Comparison of ENCODE assay signal across 8 mouse cellular contexts in genomic region chr3:85195068-85195481, GRCm38 (mm10).
DNase-seq lines count a peak whose midpoint lies in the region; ATAC-seq and TF ChIP-seq lines count a peak whose summit lies in the region.

No protein-coding gene starts in this region.

- H3K4me1 ChIP-seq in ES-Bruce4 (ENCODE audit: control insufficient read depth, insufficient read depth, low read length), result no peaks in the 10 kb centered on the region
- no peaks in the 10 kb centered on the region for H3K4me1 ChIP-seq in hindbrain, postnatal 0 days (ENCODE audit: insufficient read depth, low read length)
- no peaks in the 10 kb centered on the region for H3K4me1 ChIP-seq in liver, embryonic 16.5 days (ENCODE audit: control insufficient read depth, low read depth, low read length)
- no peaks in the 10 kb centered on the region for H3K4me1 ChIP-seq in stomach, embryonic 14.5 days (ENCODE audit: control insufficient read depth, insufficient read depth, low read length)

- intact Hi-C loops in gastrocnemius, postnatal 14 days (cut with DNase I; ENCODE audit: low total_unique reads), result no loop called here

- no peak overlapping the region for H3K27ac ChIP-seq in ES-Bruce4 (ENCODE audit: insufficient read depth, low read length)
- H3K27ac ChIP-seq in hindbrain, postnatal 0 days, result no peak overlapping the region; the same call in 1 of the 2 replicates
- H3K27ac ChIP-seq in liver, embryonic 16.5 days (ENCODE audit: low read length), result no peak overlapping the region
- no peak overlapping the region for H3K27ac ChIP-seq in stomach, embryonic 14.5 days (ENCODE audit: low read length)

- TF ChIP-seq EP300 in ES-Bruce4 (IDR thresholded peaks at IDR 0.05; ENCODE audit: insufficient read depth, low read depth, low read length), result no peak

- no peak for TF ChIP-seq CTCF in ES-Bruce4 (IDR thresholded peaks at IDR 0.05; ENCODE audit: low read depth, low read length)
- no peak for TF ChIP-seq CTCF in hindbrain, postnatal 0 days (IDR thresholded peaks at IDR 0.05; ENCODE audit: low read depth)

- H3K4me2 ChIP-seq in hindbrain, postnatal 0 days (ENCODE audit: low read depth, low read length), result peak overlapping the region; percentile 27; the same call in 1 of the 2 replicates
- peak overlapping the region; percentile 39 for H3K4me2 ChIP-seq in liver, embryonic 16.5 days (ENCODE audit: low read depth, low read length)
- H3K4me2 ChIP-seq in stomach, embryonic 14.5 days (replicated peaks; ENCODE audit: low read depth, low read length), result no peak overlapping the region

- no peak overlapping the region for H3K4me3 ChIP-seq in ES-Bruce4 (ENCODE audit: low read depth, low read length)
- no peak overlapping the region for H3K4me3 ChIP-seq in hindbrain, postnatal 0 days (ENCODE audit: low read length)
- H3K4me3 ChIP-seq in liver, embryonic 16.5 days (ENCODE audit: low read depth, low read length), result peak overlapping the region; percentile 50
- 0 out of 2 replicates have a peak overlapping the region, but pooled peaks have one; percentile 1 for H3K4me3 ChIP-seq in stomach, embryonic 14.5 days (ENCODE audit: low read depth, low read length)

- no peak for ATAC-seq in hindbrain, postnatal 0 days
- ATAC-seq in liver, embryonic 16.5 days (ENCODE audit: low read depth), result peak; percentile 59; the same call in 1 of the 2 replicates
- peak; percentile 63; the same call in 1 of the 2 replicates for ATAC-seq in stomach, embryonic 14.5 days (ENCODE audit: insufficient number of reproducible peaks, insufficient read depth, low FRiP score, low read depth)

- peak; percentile 10 for TF ChIP-seq POLR2A in ES-Bruce4 (IDR thresholded peaks at IDR 0.05; ENCODE audit: insufficient read depth, low read length)

- H3K27me3 ChIP-seq in ES-Bruce4 (ENCODE audit: control insufficient read depth, insufficient read depth, low read length, poor library complexity, severe bottlenecking), result no peaks in the 10 kb centered on the region
- H3K27me3 ChIP-seq in hindbrain, postnatal 0 days (ENCODE audit: insufficient read depth, low read length), result no peaks in the 10 kb centered on the region
- no peaks in the 10 kb centered on the region for H3K27me3 ChIP-seq in liver, embryonic 16.5 days (ENCODE audit: control insufficient read depth, insufficient read depth, low read depth, low read length)
- H3K27me3 ChIP-seq in stomach, embryonic 14.5 days (ENCODE audit: control insufficient read depth, insufficient read depth, low read length), result no peaks in the 10 kb centered on the region

- H3K9ac ChIP-seq in ES-Bruce4 (ENCODE audit: low read depth, poor library complexity, severe bottlenecking), result no peak overlapping the region
- H3K9ac ChIP-seq in hindbrain, postnatal 0 days (replicated peaks; ENCODE audit: low read length), result no peak overlapping the region
- 0 out of 2 replicates have a peak overlapping the region, but pooled peaks have one; percentile 24 for H3K9ac ChIP-seq in liver, embryonic 16.5 days (ENCODE audit: low read depth, low read length)
- no peak overlapping the region for H3K9ac ChIP-seq in stomach, embryonic 14.5 days (replicated peaks; ENCODE audit: low read depth, low read length)

- H3K36me3 ChIP-seq in ES-Bruce4 (ENCODE audit: control insufficient read depth, insufficient read depth, low read length, poor library complexity, severe bottlenecking), result no peaks in the 10 kb centered on the region
- no peaks in the 10 kb centered on the region for H3K36me3 ChIP-seq in hindbrain, postnatal 0 days (ENCODE audit: insufficient read depth, low read length)
- no peaks in the 10 kb centered on the region for H3K36me3 ChIP-seq in liver, embryonic 16.5 days (ENCODE audit: control insufficient read depth, insufficient read depth)
- H3K36me3 ChIP-seq in stomach, embryonic 14.5 days (ENCODE audit: control insufficient read depth, insufficient read depth, low read length), result no peaks in the 10 kb centered on the region

- 65% methylated on average over 8 of the region's 8 CpGs for WGBS in hindbrain, postnatal 0 days
- WGBS in liver, embryonic 16.5 days (ENCODE audit: insufficient replicate concordance), result 18% methylated on average over 8 of the region's 8 CpGs
- WGBS in stomach, embryonic 14.5 days, result 61% methylated on average over 8 of the region's 8 CpGs

- H3K9me3 ChIP-seq in ES-Bruce4 (replicated peaks; ENCODE audit: control insufficient read depth, insufficient read depth, low read length, poor library complexity, severe bottlenecking), result no peaks in the 10 kb centered on the region
- H3K9me3 ChIP-seq in hindbrain, postnatal 0 days (ENCODE audit: low read length), result no peaks in the 10 kb centered on the region
- no peaks in the 10 kb centered on the region for H3K9me3 ChIP-seq in liver, embryonic 16.5 days (replicated peaks; ENCODE audit: control insufficient read depth, low read length)
- no peaks in the 10 kb centered on the region for H3K9me3 ChIP-seq in stomach, embryonic 14.5 days (ENCODE audit: control insufficient read depth, low read depth, low read length)

- DNase-seq in c-Kit-positive CD71-positive TER-119-negative erythroid progenitor cells, embryonic 14.5 days (ENCODE audit: low read depth), result peak; percentile 24
- DNase-seq in hindbrain, postnatal 0 days (ENCODE audit: low spot score), result no peak
- DNase-seq in right cerebral cortex, postnatal 4 days, result no peak
- DNase-seq in gastrocnemius, postnatal 14 days, result no peak
- no peak for DNase-seq in layer of hippocampus, adult 18-20 months (ENCODE audit: low spot score in 2 of 2)

Comparison
In these comparisons a context has a peak if more than half of its experiments do, and no peak if none do; other contexts are left out.
1. H3K4me3 ChIP-seq: peak in liver, embryonic 16.5 days (single experiment) and stomach, embryonic 14.5 days (single experiment); none in ES-Bruce4 (single experiment) and hindbrain, postnatal 0 days (single experiment).